Mouse (Mus musculus): ENCODE measurements around the gene Rb1. TPM values are rescaled to one million over a fixed set of nuclear protein-coding genes. Genes with fewer than 3 reads are reported as not detected.

The Rb1 gene
- polyA plus RNA-seq, 1 experiment from 2014 or later: 27.1 TPM

DNA sequence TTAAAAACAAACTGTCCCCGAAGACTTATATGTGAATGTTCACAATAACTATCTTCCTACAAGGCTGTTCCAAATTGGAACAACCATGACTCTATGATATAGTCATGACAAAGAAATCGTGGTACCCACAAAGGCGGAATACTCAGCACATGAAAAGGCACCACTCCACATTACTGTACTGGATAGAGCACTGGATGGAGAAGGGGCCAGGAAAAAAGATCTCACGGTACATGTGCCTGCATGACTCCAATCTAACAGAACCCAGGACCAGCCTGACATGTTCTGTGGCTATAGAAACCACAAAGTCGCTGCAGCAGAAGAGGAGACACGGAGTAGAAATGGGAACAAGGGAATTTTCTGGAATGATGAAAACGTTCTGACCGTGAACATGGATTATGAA is 29.1 kb upstream of the Rb1 start:
- H3K27me3 ChIP-seq (ENCODE audit: insufficient read depth, poor library complexity, severe bottlenecking): no peaks in the 10 kb centered on the region
- WGBS: 92% methylated on average over 8 of the region's 8 CpGs
- H3K27ac ChIP-seq: no peak overlapping the region
- peaks cover 44% of the 10 kb centered on the region for H3K36me3 ChIP-seq
- H3K4me3 ChIP-seq: no peak overlapping the region
- no peaks in the 10 kb centered on the region for H3K9me3 ChIP-seq
- DNase-seq (ENCODE audit: low spot score): no peak
- H3K4me1 ChIP-seq (replicated peaks): no peaks in the 10 kb centered on the region

DNA sequence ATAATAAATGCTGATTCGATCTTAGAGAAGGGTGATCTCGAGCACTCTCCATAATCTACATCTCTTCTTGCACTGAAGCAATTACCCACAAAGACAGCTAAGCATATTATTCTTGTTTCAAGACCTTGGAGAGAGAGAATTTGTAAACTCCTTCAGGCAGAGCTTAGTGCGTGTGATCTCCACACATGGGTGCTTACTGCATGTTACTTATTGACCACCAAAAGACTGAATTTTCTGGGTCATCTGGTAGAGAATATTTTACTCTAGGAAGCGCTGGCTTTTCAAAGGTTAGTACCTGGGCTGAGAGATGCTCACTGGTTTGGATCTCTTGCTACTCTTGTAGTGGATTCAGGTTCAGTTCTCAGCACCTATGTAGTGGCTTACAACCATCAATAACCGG is 25.5 kb upstream of the Rb1 start:
- H3K27ac ChIP-seq: no peak overlapping the region
- H3K9me3 ChIP-seq: no peaks in the 10 kb centered on the region
- 0 out of 2 replicates have a peak, but pooled peaks cover 15% of the 10 kb centered on the region for H3K36me3 ChIP-seq
- DNase-seq (ENCODE audit: low spot score): no peak
- no peak overlapping the region for H3K4me3 ChIP-seq
- WGBS: 91% methylated on average over 5 of the region's 5 CpGs
- no peaks in the 10 kb centered on the region for H3K27me3 ChIP-seq (ENCODE audit: insufficient read depth, poor library complexity, severe bottlenecking)
- H3K4me1 ChIP-seq (replicated peaks): peaks cover 5% of the 10 kb centered on the region; the same call in 1 of the 2 replicates

DNA sequence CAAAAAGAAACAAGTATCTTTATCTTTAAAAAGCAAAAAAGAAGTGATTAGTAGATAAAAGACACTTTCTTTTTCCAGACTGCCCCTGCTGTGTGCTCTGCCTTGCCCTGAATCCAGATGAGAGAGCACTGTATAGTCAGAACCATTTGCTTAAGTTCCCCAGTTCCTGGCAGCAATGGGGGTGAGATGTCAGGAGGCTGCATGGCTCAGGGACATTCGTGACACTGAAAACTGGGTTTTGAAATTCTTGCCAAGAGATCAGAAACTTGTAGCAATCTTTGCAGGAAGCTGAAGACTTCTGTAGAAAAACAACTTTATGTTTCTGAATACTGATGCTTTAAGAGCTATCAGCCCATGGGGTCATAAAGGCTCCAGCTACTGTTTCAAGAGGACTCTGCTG is 24.4 kb upstream of the Rb1 start:
- H3K4me1 ChIP-seq (replicated peaks): peaks cover 5% of the 10 kb centered on the region; the same call in 1 of the 2 replicates
- no peak overlapping the region for H3K27ac ChIP-seq
- no peak overlapping the region for H3K4me3 ChIP-seq
- no peaks in the 10 kb centered on the region for H3K9me3 ChIP-seq
- no peaks in the 10 kb centered on the region for H3K27me3 ChIP-seq (ENCODE audit: insufficient read depth, poor library complexity, severe bottlenecking)
- no peak for DNase-seq (ENCODE audit: low spot score)
- H3K36me3 ChIP-seq: 0 out of 2 replicates have a peak, but pooled peaks cover 5% of the 10 kb centered on the region
- 55% methylated on average over 1 of the region's 1 CpGs for WGBS

DNA sequence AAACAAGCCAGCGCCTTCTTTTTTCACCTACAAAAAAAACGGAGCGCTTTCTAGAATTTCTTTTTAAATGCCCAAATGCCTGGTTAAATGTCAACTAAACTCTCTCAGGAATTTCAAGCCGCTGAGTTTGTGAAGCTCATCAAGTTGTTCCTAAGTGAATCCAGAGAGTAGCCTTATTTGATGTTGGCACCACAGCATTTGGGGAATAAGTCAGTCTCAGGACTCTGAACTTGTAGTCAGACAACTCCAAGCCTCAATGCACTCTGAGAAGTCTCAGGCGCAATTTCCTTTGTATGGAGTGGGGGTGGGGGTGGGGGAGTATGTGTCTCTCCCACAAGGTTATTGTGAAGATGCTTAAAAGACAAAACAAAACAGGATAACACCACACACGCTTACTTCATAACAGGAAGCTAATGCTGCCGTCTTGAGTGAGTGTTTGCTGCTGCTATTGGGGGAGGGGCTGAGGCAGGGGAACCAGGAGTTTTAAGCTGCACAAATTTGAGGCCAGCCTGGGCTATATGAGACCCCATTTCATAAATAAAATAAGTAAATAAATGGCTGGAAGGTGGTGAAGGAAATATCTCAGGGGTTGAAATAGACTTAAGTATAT is 23.5 kb upstream of the Rb1 start:
- Histone ChIP-seq H3K4me1 (replicated peaks) (peaks cover 5% of the 10 kb centered on the region; the same call in 1 of the 2 replicates), H3K4me3 (no peak overlapping the region), H3K36me3 (no peaks in the 10 kb centered on the region), H3K27me3 (ENCODE audit: insufficient read depth, poor library complexity, severe bottlenecking) (no peaks in the 10 kb centered on the region), H3K27ac (no peak overlapping the region), H3K9me3 (no peaks in the 10 kb centered on the region)
- WGBS: 66% methylated on average over 7 of the region's 7 CpGs
- DNase-seq (ENCODE audit: low spot score): no peak

DNA sequence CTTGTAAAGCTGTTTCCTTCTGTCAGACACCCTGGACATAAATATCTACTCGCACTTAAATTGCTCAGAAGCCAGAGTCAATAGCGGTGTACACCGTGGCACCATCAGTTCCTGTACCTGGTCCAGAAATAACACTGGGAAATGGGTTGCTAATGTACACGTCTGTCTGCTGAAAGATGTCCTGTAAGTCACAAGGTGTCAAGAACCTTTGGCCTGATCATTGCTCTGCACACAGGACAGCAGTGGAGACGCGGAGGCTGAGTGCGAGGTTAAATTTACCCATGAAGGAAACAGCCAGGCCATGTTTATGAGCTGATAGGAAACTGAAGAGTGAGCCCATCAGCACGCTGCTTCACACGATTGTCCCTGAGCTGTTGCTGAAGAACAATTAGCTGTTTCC is 21.7 kb upstream of the Rb1 start:
- Histone ChIP-seq H3K4me1 (replicated peaks) (peaks cover 5% of the 10 kb centered on the region; the same call in 1 of the 2 replicates), H3K27me3 (ENCODE audit: insufficient read depth, poor library complexity, severe bottlenecking) (no peaks in the 10 kb centered on the region), H3K4me3 (no peak overlapping the region), H3K36me3 (no peaks in the 10 kb centered on the region), H3K27ac (no peak overlapping the region), H3K9me3 (no peaks in the 10 kb centered on the region)
- WGBS: 86% methylated on average over 9 of the region's 9 CpGs
- no peak for DNase-seq (ENCODE audit: low spot score)

DNA sequence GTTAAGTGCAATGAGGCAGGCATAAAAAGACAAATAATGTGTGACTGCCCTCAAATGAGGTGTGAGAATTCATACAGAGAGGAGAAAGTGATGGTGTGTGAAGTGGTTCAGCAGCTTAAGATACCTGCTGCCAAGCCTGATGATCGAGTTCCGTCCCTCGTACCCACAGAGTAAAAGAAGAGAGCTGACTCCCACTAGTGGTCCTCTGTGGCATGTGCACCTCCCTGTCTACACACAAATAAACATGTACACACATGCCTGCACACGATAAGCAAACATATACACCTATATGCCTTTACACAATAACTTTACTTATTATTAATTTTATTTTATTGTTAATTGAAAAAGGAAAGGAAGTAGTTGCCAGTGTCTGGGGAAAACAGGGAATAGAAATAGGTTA is 20.0 kb upstream of the Rb1 start:
- Histone ChIP-seq H3K4me1 (replicated peaks) (peaks cover 5% of the 10 kb centered on the region; the same call in 1 of the 2 replicates), H3K27me3 (ENCODE audit: insufficient read depth, poor library complexity, severe bottlenecking) (no peaks in the 10 kb centered on the region), H3K9me3 (no peaks in the 10 kb centered on the region), H3K36me3 (no peaks in the 10 kb centered on the region), H3K27ac (no peak overlapping the region), H3K4me3 (no peak overlapping the region)
- no peak for DNase-seq (ENCODE audit: low spot score)
- 93% methylated on average over 4 of the region's 4 CpGs for WGBS

DNA sequence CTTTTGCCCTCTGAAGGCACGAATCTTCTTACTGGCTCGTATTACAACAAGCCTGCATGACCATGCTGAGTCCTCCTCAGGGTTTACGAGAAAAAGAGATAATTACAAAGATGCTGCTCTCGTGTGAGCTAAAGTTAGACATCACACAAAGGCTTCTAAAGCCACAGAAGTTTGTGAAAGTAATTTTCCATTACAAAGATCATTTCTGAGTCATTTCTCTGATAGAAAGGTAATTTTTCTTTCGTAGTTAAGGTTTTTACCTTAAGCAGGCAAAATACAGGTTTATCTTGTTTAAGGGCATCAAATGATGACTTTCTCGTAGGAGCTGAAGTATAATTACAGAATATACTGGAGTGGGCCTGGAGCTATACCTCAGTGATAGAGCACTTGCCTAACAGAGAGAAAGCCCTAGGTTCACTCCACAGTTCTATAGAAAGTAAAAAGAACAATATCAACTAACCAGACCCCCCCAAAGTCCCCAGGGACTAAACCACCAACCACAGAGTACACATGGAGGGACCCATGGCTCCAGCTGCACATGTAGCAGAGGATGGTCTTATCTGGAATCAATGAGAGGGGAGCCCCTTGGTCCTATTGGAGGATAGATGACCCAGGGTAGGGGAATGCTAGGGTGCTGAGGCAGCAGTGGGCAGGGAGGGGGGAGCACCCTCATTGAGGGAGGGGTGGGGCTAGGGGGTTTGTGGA is 14.6 kb upstream of the Rb1 start:
- 66% methylated on average over 6 of the region's 6 CpGs for WGBS
- no peaks in the 10 kb centered on the region for H3K27me3 ChIP-seq (ENCODE audit: insufficient read depth, poor library complexity, severe bottlenecking)
- H3K36me3 ChIP-seq: no peaks in the 10 kb centered on the region
- peaks cover 3% of the 10 kb centered on the region; the same call in 1 of the 2 replicates for H3K4me1 ChIP-seq (replicated peaks)
- DNase-seq (ENCODE audit: low spot score): no peak
- H3K27ac ChIP-seq: no peak overlapping the region
- H3K9me3 ChIP-seq: no peaks in the 10 kb centered on the region
- no peak overlapping the region for H3K4me3 ChIP-seq

DNA sequence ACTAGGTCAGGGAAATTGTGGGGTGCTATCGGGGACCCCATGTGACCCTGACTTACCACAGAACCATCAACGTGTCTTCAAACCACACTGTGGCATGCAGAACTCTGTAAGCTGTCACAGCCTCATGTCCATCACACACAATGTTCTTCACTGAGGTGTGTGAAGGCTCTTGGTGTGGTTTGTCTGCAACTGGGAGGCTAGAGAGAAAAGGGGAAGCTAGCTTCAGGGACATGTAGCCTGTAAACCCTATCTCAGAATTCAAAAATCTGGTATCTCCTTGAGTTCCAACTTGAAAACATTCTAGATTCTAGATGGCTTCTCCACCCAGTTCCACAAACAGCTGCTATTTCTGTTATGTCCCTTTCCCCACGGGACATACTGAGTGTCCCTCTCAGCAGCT is 14.0 kb upstream of the Rb1 start:
- H3K4me1 ChIP-seq (replicated peaks): peaks cover 6% of the 10 kb centered on the region; the same call in 1 of the 2 replicates
- no peak overlapping the region for H3K27ac ChIP-seq
- DNase-seq (ENCODE audit: low spot score): no peak
- no peaks in the 10 kb centered on the region for H3K36me3 ChIP-seq
- no peak overlapping the region for H3K4me3 ChIP-seq
- H3K9me3 ChIP-seq: no peaks in the 10 kb centered on the region
- no peaks in the 10 kb centered on the region for H3K27me3 ChIP-seq (ENCODE audit: insufficient read depth, poor library complexity, severe bottlenecking)
- 77% methylated on average over 3 of the region's 3 CpGs for WGBS

DNA sequence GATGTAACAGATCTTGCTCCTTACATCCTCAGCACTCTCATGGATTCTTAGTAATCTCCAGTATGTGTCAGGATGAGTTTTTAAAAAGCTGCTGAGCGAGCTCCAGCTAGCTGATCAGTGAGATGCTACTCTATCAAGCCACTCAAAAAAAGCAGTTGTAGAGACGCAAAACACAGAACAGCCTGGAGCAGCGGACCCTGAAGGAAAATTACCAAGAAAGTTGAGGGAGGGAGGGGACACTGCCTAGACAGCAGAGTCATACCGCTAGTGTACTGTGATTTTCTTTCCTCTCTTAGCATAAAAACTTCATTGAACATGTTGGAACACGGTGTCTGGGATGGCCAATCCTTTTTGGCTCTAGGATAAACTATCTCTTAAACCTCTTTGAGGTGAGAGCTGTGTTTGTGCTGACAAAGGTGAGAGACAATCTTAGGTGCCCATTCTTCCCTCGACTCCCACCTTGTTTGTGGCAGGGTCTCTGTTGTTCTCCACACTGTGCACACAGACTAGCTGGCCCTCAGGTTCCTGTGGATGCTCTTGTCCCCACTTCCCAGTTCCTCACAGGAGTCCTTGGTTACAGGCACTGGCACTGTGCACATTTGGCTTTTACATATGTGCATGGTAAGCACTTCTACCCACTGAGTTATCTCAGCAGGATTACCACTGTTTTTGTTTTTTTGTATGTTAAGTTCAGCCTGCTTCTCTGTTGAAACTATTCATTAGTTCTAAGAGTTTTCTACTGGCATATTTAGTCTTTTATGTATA is 10.9 kb upstream of the Rb1 start:
- Histone ChIP-seq H3K36me3 (no peaks in the 10 kb centered on the region), H3K27ac (no peak overlapping the region), H3K4me3 (no peak overlapping the region), H3K4me1 (replicated peaks) (peaks cover 6% of the 10 kb centered on the region; the same call in 1 of the 2 replicates), H3K9me3 (no peaks in the 10 kb centered on the region), H3K27me3 (ENCODE audit: insufficient read depth, poor library complexity, severe bottlenecking) (no peaks in the 10 kb centered on the region)
- no peak for DNase-seq (ENCODE audit: low spot score)
- 75% methylated on average over 6 of the region's 6 CpGs for WGBS

DNA sequence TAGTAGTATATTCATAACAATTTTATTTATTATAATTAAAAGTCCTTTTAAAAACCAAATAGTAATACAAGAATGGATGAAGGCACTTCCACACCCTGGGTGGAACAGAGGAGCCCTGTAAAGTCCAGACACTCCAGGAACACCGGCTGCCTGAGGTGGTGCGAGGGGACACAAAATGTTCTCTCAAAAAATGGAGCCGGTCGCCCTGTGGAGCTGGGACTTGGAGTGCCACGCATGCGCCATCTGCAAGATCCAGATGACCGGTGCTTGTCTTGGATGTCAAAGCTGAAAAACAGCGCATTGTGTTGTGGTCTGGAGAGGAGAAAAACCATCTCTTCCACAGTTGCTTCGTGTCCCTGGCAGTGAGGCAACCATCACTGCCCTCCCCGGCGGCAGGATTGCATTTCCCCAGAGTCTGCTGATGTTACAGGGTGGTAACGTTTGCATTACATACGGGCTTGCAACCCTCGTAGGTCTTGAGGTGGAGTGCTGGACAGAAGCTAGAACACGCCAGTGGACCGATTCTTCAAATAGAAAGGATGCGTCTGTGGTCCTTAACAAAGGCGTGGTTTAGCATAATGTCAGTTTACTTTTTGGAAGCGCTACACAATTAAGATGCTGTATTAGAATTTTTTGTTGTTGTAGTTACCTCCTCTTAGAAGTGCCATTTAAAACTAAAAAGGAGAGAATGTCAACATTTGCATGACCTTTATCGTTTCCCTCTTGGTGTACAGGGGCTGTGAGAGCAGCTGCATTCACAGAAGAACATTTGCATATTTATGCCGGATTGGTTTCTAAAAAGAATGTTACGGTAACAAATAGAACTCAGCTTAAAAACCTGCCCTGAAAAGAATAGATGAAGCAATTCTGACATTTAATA is 9.5 kb upstream of the Rb1 start:
- H3K27me3 ChIP-seq (ENCODE audit: insufficient read depth, poor library complexity, severe bottlenecking): no peaks in the 10 kb centered on the region
- 79% methylated on average over 22 of the region's 22 CpGs for WGBS
- DNase-seq (ENCODE audit: low spot score): no peak

DNA sequence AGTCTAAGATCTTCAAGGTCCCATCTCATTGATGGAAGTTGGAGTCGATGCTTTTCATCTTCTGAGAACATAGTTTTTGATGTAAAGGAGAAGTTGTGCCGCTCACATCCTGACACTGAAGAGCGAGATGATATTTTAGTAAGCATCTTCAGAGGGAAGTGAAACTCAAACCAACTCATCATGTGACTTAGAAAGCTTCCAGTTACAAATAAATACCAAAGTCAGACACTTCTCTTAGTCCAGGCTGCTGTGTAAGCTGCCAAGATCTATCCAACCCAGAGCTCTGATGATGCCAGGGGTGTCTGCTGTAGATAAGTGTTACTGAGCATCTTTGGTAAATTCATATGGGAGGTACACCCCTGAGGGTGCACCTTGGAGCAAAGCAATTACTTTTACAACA is 8.3 kb upstream of the Rb1 start:
- H3K4me1 ChIP-seq (replicated peaks): peaks cover 6% of the 10 kb centered on the region; the same call in 1 of the 2 replicates
- no peak overlapping the region for H3K4me3 ChIP-seq
- H3K36me3 ChIP-seq: no peaks in the 10 kb centered on the region
- no peaks in the 10 kb centered on the region for H3K9me3 ChIP-seq
- no peak for DNase-seq (ENCODE audit: low spot score)
- H3K27me3 ChIP-seq (ENCODE audit: insufficient read depth, poor library complexity, severe bottlenecking): no peaks in the 10 kb centered on the region
- 91% methylated on average over 3 of the region's 3 CpGs for WGBS
- no peak overlapping the region for H3K27ac ChIP-seq

More for the DNA sequence above, 9.5 kb upstream of the Rb1 start:
- Histone ChIP-seq H3K4me3 (no peak overlapping the region), H3K27ac (no peak overlapping the region), H3K9me3 (no peaks in the 10 kb centered on the region), H3K36me3 (no peaks in the 10 kb centered on the region), H3K4me1 (replicated peaks) (peaks cover 6% of the 10 kb centered on the region; the same call in 1 of the 2 replicates)

DNA sequence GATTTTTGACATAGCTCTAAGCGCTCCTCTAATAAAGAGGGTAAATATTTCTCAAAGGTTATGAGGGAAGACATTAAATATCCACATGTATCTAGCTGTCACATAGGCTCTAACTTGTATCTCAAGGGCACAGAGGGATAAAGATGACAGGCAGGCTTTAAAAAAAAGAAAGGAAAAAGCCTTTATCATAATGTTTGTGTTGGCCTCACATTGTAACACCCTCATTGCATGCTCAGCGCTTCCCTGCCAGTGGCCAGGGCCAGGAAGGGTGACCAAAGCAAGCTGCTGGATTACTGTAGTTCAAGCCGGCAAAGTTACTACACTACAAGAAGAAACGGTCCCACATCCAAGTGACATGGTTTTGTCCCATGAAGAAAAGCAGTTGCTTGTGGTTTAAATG is 5.8 kb upstream of the Rb1 start:
- Histone ChIP-seq H3K9me3 (no peaks in the 10 kb centered on the region), H3K36me3 (no peaks in the 10 kb centered on the region), H3K27ac (no peak overlapping the region), H3K4me3 (no peak overlapping the region), H3K4me1 (replicated peaks) (peaks cover 13% of the 10 kb centered on the region), H3K27me3 (ENCODE audit: insufficient read depth, poor library complexity, severe bottlenecking) (no peaks in the 10 kb centered on the region)
- 93% methylated on average over 4 of the region's 4 CpGs for WGBS
- no peak for DNase-seq (ENCODE audit: low spot score)

Measured in hindbrain, embryonic 10.5 days (tissue).